Mouse (Mus musculus) ovary, postnatal 10 days (tissue): ENCODE results near the gene Exoc6b.

ENCODE experiments used
- DNase-seq: peaks from one replicate; pipeline ENCODE4 v3.0.0; 2022; ENCODE audit warnings: low spot score

The Exoc6b gene

GRCm38 (mm10) chr6:84976563-84976971 lies 92.7 kb downstream of the Exoc6b start:
- DNase-seq = no peak

- no peak for DNase-seq
These were observed 100.8 kb downstream of the Exoc6b start for GRCm38 (mm10) chr6:84968531-84968930.

- no peak for DNase-seq
These were observed 104.4 kb downstream of the Exoc6b start for GRCm38 (mm10) chr6:84964729-84965415.

- no peak for DNase-seq
These were observed 106.3 kb downstream of the Exoc6b start for GRCm38 (mm10) chr6:84963044-84963443.

GRCm38 (mm10) chr6:84961763-84962162 lies 107.5 kb downstream of the Exoc6b start:
- DNase-seq = no peak

GRCm38 (mm10) chr6:84959520-84959919 lies 109.8 kb downstream of the Exoc6b start:
- no peak for DNase-seq

GRCm38 (mm10) chr6:84951621-84952020 lies 117.7 kb downstream of the Exoc6b start:
- DNase-seq = no peak

GRCm38 (mm10) chr6:84946569-84946968 lies 122.7 kb downstream of the Exoc6b start:
- DNase-seq = no peak

GRCm38 (mm10) chr6:84946106-84946505 lies 123.2 kb downstream of the Exoc6b start:
- DNase-seq = no peak

- no peak for DNase-seq
These were observed 136.1 kb downstream of the Exoc6b start for GRCm38 (mm10) chr6:84932953-84933921.

GRCm38 (mm10) chr6:84931051-84931450 lies 138.3 kb downstream of the Exoc6b start:
- no peak for DNase-seq

GRCm38 (mm10) chr6:84926066-84926465 lies 143.2 kb downstream of the Exoc6b start:
- DNase-seq = no peak

GRCm38 (mm10) chr6:84923760-84924221 lies 145.5 kb downstream of the Exoc6b start:
- no peak for DNase-seq

- no peak for DNase-seq
These were observed 153.0 kb downstream of the Exoc6b start for GRCm38 (mm10) chr6:84916291-84916690.

- DNase-seq = no peak
These were observed 156.9 kb downstream of the Exoc6b start for GRCm38 (mm10) chr6:84912434-84912833.

- DNase-seq = no peak
These were observed 170.1 kb downstream of the Exoc6b start for GRCm38 (mm10) chr6:84899002-84899774.

GRCm38 (mm10) chr6:84893773-84894095 lies 175.6 kb downstream of the Exoc6b start:
- DNase-seq = no peak

- no peak for DNase-seq
These were observed 176.2 kb downstream of the Exoc6b start for GRCm38 (mm10) chr6:84892926-84893772.

- DNase-seq = no peak
These were observed 182.8 kb downstream of the Exoc6b start for GRCm38 (mm10) chr6:84886551-84886950.

- no peak for DNase-seq
These were observed 184.2 kb downstream of the Exoc6b start for GRCm38 (mm10) chr6:84885080-84885479.

GRCm38 (mm10) chr6:84883720-84884119 lies 185.6 kb downstream of the Exoc6b start:
- DNase-seq = no peak
